Mouse (Mus musculus) thymus, postnatal 10 days (tissue): ENCODE data around the gene Olfr1491.

Experiments used
- DNase-seq, 2 experiments: peaks; one replicate each; pipeline ENCODE4 v3.0.0; 2021; ENCODE audit warnings: low spot score in 2 of 2

Gene Olfr1491

GRCm38 (mm10) chr19:13696968-13697367 is at the start of gene Olfr1491:
Gene Olfr1491, plus strand, starts transcription at chr19:13697268.
- DNase-seq = no peak

GRCm38 (mm10) chr19:13650791-13651190 is 46.3 kb upstream of the Olfr1491 start, which contains the start of gene Olfr1490:
Gene Olfr1490, plus strand, starts transcription at chr19:13651091.
- DNase-seq = no peak

- no peak for DNase-seq
Observed at GRCm38 (mm10) chr19:13722978-13723377, 25.9 kb downstream of the Olfr1491 start, which contains the start of gene Olfr1493-ps1. Gene Olfr1493-ps1, plus strand, starts transcription at chr19:13723278.

GRCm38 (mm10) chr19:13739428-13739827 is 42.4 kb downstream of the Olfr1491 start, which contains the start of gene Olfr1494:
Gene Olfr1494, plus strand, starts transcription at chr19:13739728.
- DNase-seq = no peak

GRCm38 (mm10) chr19:13749366-13749765 is 52.3 kb downstream of the Olfr1491 start:
- DNase-seq = no peak
